Mouse (Mus musculus) embryonic fibroblast, embryonic 13.5 days (primary cell): Measurements from ENCODE around the gene Rpl14.

ENCODE experiments used
- CTCF ChIP-seq: IDR thresholded peaks from 2 replicates; pipeline ENCODE4 v1.5.1; 2011; ENCODE audit warnings: mild to moderate bottlenecking, control low read depth, low read length, moderate library complexity, borderline replicate concordance; ENCODE audit not compliant: insufficient read depth
- POLR2A ChIP-seq: IDR thresholded peaks from 2 replicates; pipeline ENCODE4 v1.6.1; 2011; ENCODE audit warnings: low read depth, mild to moderate bottlenecking, control low read depth, low read length, moderate library complexity

DNA sequence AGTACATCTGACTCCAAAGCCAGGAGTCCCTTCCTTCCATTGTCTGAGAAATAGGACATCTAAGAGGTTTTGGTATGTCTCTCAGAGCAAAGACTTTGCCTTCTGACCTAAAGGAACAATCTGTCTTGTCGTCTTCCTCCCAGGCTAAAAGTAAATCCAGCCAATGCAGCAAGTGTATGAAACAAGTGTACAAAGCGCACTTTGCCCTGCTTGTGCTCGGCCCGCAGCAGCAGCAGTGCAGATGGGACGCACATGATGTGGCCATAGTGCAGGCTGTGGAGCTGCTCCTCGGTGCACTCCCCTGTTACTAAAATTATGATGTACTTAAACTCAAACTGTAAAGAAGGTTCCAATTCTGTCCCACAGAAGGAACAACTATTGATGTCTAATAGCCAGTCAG is 46.9 kb downstream of the Rpl14 start:
- TF ChIP-seq CTCF: no peak
- no peak for TF ChIP-seq POLR2A
